Comparison of ENCODE assay signal across 8 mouse cellular contexts in the genomic region with DNA sequence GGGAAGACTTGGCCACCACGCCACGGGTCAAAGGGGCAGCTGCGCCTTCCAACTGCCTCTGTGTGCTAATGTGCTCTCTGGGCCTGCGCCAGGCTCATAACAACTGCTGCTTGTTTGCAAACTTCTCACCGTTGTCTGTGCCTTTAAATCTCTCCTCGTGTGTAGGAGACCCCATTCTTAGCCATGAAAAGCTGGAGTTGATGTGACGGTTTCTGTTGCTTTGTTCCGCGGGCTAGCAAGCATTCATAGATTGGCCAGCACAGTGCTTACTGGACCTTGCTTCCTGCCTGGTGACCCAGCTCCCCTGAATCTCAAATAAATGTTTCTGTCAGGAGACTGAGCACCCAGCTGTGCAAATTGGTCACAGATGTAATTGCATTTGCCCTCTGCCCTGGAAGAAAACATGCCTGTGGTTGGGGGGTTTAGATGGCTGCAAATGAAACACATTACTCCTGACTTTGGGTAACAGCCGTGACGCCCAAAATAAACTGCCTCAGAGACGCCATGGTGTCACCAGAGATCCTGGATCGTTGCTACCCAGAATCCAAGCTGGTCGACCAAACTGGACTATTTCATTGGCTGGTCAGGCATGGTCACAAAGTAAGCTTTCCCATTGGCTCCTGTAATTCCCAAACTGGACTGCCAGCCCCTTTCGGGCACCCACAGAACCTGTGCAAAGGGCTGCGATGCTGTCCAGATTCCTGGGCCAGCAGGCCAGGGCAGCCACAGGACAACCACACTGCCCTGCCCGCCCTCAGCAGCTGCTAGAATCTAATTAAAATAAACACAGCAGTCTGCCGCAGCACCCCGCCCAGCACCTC. TPM values are rescaled to one million over a fixed set of nuclear protein-coding genes. Genes with fewer than 3 reads are reported as not detected.
DNase-seq lines count a peak whose midpoint lies in the region; ATAC-seq and TF ChIP-seq lines count a peak whose summit lies in the region.

No protein-coding gene starts in this region.

- no peaks in the 10 kb centered on the region for H3K27me3 ChIP-seq in heart, embryonic 10.5 days (ENCODE audit: insufficient read depth, poor library complexity, severe bottlenecking)
- no peaks in the 10 kb centered on the region for H3K27me3 ChIP-seq in embryonic facial prominence, embryonic 11.5 days (ENCODE audit: control insufficient read depth, insufficient read depth, low read length)
- peaks cover 47% of the 10 kb centered on the region for H3K27me3 ChIP-seq in midbrain, embryonic 10.5 days (ENCODE audit: low read depth, poor library complexity, severe bottlenecking)
- no peaks in the 10 kb centered on the region for H3K27me3 ChIP-seq in stomach, postnatal 0 days (ENCODE audit: control insufficient read depth, insufficient read depth, low read length)

- H3K9me3 ChIP-seq in heart, embryonic 10.5 days, result no peaks in the 10 kb centered on the region
- H3K9me3 ChIP-seq in embryonic facial prominence, embryonic 11.5 days (replicated peaks; ENCODE audit: control insufficient read depth, low read length), result no peaks in the 10 kb centered on the region
- no peaks in the 10 kb centered on the region for H3K9me3 ChIP-seq in midbrain, embryonic 10.5 days (replicated peaks)
- H3K9me3 ChIP-seq in stomach, postnatal 0 days (ENCODE audit: control insufficient read depth, low read length), result no peaks in the 10 kb centered on the region

- no peaks in the 10 kb centered on the region for H3K36me3 ChIP-seq in heart, embryonic 10.5 days
- no peaks in the 10 kb centered on the region for H3K36me3 ChIP-seq in embryonic facial prominence, embryonic 11.5 days (replicated peaks; ENCODE audit: control insufficient read depth, insufficient read depth, low read depth, low read length)
- no peaks in the 10 kb centered on the region for H3K36me3 ChIP-seq in midbrain, embryonic 10.5 days
- no peaks in the 10 kb centered on the region for H3K36me3 ChIP-seq in stomach, postnatal 0 days (ENCODE audit: control insufficient read depth, insufficient read depth, low read length)

- no peak for TF ChIP-seq EP300 in stomach, postnatal 0 days (optimal IDR thresholded peaks at IDR 0.05)

- no peak overlapping the region for H3K4me2 ChIP-seq in embryonic facial prominence, embryonic 11.5 days (ENCODE audit: low read depth, low read length)
- H3K4me2 ChIP-seq in stomach, postnatal 0 days (replicated peaks; ENCODE audit: low read depth), result peak overlapping the region; percentile 18; the same call in 1 of the 2 replicates

- peak; percentile 78 for ATAC-seq in embryonic facial prominence, embryonic 11.5 days (replicated peaks; ENCODE audit: insufficient number of reproducible peaks, low FRiP score, low TSS enrichment, low read depth)
- peak; percentile 12; the same call in 1 of the 2 replicates for ATAC-seq in stomach, postnatal 0 days (ENCODE audit: low FRiP score, low TSS enrichment)

- DNase-seq in heart, embryonic 10.5 days (ENCODE audit: low spot score), result no peak
- no peak for DNase-seq in heart, adult 9 months (ENCODE audit: low spot score in 2 of 2)
- DNase-seq in embryonic facial prominence, embryonic 11.5 days (ENCODE audit: low spot score), result peak; percentile 84
- peak; percentile 69 for DNase-seq in kidney, adult 11 months
- peak; percentile 73 for DNase-seq in midbrain, embryonic 10.5 days (ENCODE audit: low spot score)
- peak; percentile 36 for DNase-seq in stomach, postnatal 0 days (ENCODE audit: low spot score)
- DNase-seq in left cerebral cortex, adult 18-20 months (ENCODE audit: low spot score in 2 of 2), result no peak
- DNase-seq in layer of hippocampus, adult 9-11 months, result no peak

- H3K4me1 ChIP-seq in heart, embryonic 10.5 days, result peaks cover 12% of the 10 kb centered on the region
- H3K4me1 ChIP-seq in embryonic facial prominence, embryonic 11.5 days (ENCODE audit: control insufficient read depth, insufficient read depth, low read length), result 0 out of 2 replicates have a peak, but pooled peaks cover 2% of the 10 kb centered on the region
- peaks cover 25% of the 10 kb centered on the region for H3K4me1 ChIP-seq in midbrain, embryonic 10.5 days
- H3K4me1 ChIP-seq in stomach, postnatal 0 days (replicated peaks; ENCODE audit: control insufficient read depth, insufficient read depth), result peaks cover 9% of the 10 kb centered on the region

- H3K9ac ChIP-seq in embryonic facial prominence, embryonic 11.5 days (replicated peaks; ENCODE audit: low read length), result no peak overlapping the region
- no peak overlapping the region for H3K9ac ChIP-seq in stomach, postnatal 0 days (ENCODE audit: low read length)

- no peak for TF ChIP-seq CTCF in stomach, postnatal 0 days (IDR thresholded peaks at IDR 0.05; ENCODE audit: low read depth)

- no peak overlapping the region for H3K4me3 ChIP-seq in heart, embryonic 10.5 days
- no peak overlapping the region for H3K4me3 ChIP-seq in embryonic facial prominence, embryonic 11.5 days (ENCODE audit: low read depth, low read length)
- H3K4me3 ChIP-seq in midbrain, embryonic 10.5 days, result peak overlapping the region; percentile 16; the same call in 1 of the 2 replicates
- H3K4me3 ChIP-seq in stomach, postnatal 0 days (ENCODE audit: low read depth, low read length), result no peak overlapping the region

- WGBS in heart, embryonic 10.5 days, result 52% methylated on average over 19 of the region's 19 CpGs
- WGBS in embryonic facial prominence, embryonic 11.5 days, result 13% methylated on average over 19 of the region's 19 CpGs
- 33% methylated on average over 19 of the region's 19 CpGs for WGBS in midbrain, embryonic 10.5 days
- 26% methylated on average over 19 of the region's 19 CpGs for WGBS in stomach, postnatal 0 days

- peak overlapping the region; percentile 57 for H3K27ac ChIP-seq in heart, embryonic 10.5 days
- peak overlapping the region; percentile 77 for H3K27ac ChIP-seq in embryonic facial prominence, embryonic 11.5 days (replicated peaks; ENCODE audit: low read depth, low read length)
- peak overlapping the region; percentile 76 for H3K27ac ChIP-seq in midbrain, embryonic 10.5 days (replicated peaks)
- peak overlapping the region; percentile 24; the same call in 1 of the 2 replicates for H3K27ac ChIP-seq in stomach, postnatal 0 days (replicated peaks)

RNA-seq across cellular contexts. Expression of a gene that starts 37.6 kb away (rescaled TPM):
- 133 and 207 TPM in 2 replicates for polyA plus RNA-seq in heart, embryonic 10.5 days (2016; fragmentation: Nextera tagmentation; extraction: Ambion mirVana)
- 21.9 and 23.0 TPM in 2 replicates for polyA plus RNA-seq in embryonic facial prominence, embryonic 11.5 days (2014; fragmentation: Nextera tagmentation; extraction: Ambion mirVana)
- polyA plus RNA-seq in midbrain, embryonic 10.5 days (2016; fragmentation: Nextera tagmentation; extraction: Ambion mirVana), result 26.9 and 30.0 TPM in 2 replicates
- 38.7 and 40.3 TPM in 2 replicates for polyA plus RNA-seq in stomach, postnatal 0 days (2015; fragmentation: Nextera tagmentation; extraction: Ambion mirVana)
- total RNA-seq in left cerebral cortex, adult 18-20 months (2021), result 10 to 100 TPM; 49.5 to 52.7 TPM

Comparison
In these comparisons a context has a peak if more than half of its experiments do, and no peak if none do; other contexts are left out.
1. DNase-seq: peak in embryonic facial prominence, embryonic 11.5 days (single experiment), kidney, adult 11 months (single experiment), midbrain, embryonic 10.5 days (single experiment) and stomach, postnatal 0 days (single experiment); none in heart, embryonic 10.5 days (single experiment), heart, adult 9 months (0 of 2), left cerebral cortex, adult 18-20 months (0 of 2) and layer of hippocampus, adult 9-11 months (single experiment).
2. H3K27ac ChIP-seq: peak in every context shown above with its lines; median percentile 77 in embryonic facial prominence, embryonic 11.5 days; 76 in midbrain, embryonic 10.5 days; 57 in heart, embryonic 10.5 days; 24 in stomach, postnatal 0 days.